Mouse (Mus musculus) liver, embryonic 16.5 days (tissue): ENCODE results near the gene Polk. TPM values are rescaled to one million over a fixed set of nuclear protein-coding genes. Genes with fewer than 3 reads are reported as not detected.
A peak's percentile ranks its signal among the peaks of the same experiment; 100 is the strongest.

Experiments
- ATAC-seq: fragments of 200-750 bp; cut with Nextera tagmentation; 2 replicates; pipeline ENCODE4 v1.8.0; 2017; ENCODE audit warnings: low read depth, mild to moderate bottlenecking, moderate number of reproducible peaks, moderate library complexity
- H3K27ac ChIP-seq: fragments of 300-500 bp; sonication (generic); 2 replicates; pipeline ENCODE4 v1.5.1; 2014; ENCODE audit warnings: mild to moderate bottlenecking, low read length
- H3K27me3 ChIP-seq: fragments of 300-500 bp; sonication (generic); 2 replicates; pipeline ENCODE4 v1.6.1; 2014; ENCODE audit warnings: low read depth, low read length, mixed read lengths; ENCODE audit not compliant: control insufficient read depth, insufficient read depth
- H3K36me3 ChIP-seq: fragments of 300-500 bp; sonication (generic); 2 replicates; pipeline ENCODE4 v1.6.1; 2014; ENCODE audit warnings: mild to moderate bottlenecking; ENCODE audit not compliant: control insufficient read depth, insufficient read depth
- H3K4me1 ChIP-seq: fragments of 300-500 bp; sonication (generic); 2 replicates; pipeline ENCODE4 v1.6.1; 2014; ENCODE audit warnings: low read depth, low read length, mixed read lengths; ENCODE audit not compliant: control insufficient read depth
- H3K4me2 ChIP-seq: fragments of 300-500 bp; sonication (generic); 2 replicates; pipeline ENCODE4 v1.6.1; 2014; ENCODE audit warnings: low read depth, low read length, mixed read lengths
- H3K4me3 ChIP-seq: fragments of 300-500 bp; sonication (generic); 2 replicates; pipeline ENCODE4 v1.5.1; 2014; ENCODE audit warnings: low read depth, mild to moderate bottlenecking, low read length
- H3K9ac ChIP-seq: fragments of 300-500 bp; sonication (generic); 2 replicates; pipeline ENCODE4 v1.6.1; 2014; ENCODE audit warnings: low read depth, low read length
- H3K9me3 ChIP-seq: fragments of 300-500 bp; sonication (generic); replicated peaks from 2 replicates; pipeline ENCODE4 v1.6.1; 2016; ENCODE audit warnings: low read length; ENCODE audit not compliant: control insufficient read depth
- WGBS: fragments of 180-500 bp; shearing (Covaris S2); extraction: QIAGEN DNeasy Blood & Tissue Kit; methylation state at CpG from one replicate; pipeline ENCODE4 v1.1.7; 2014; ENCODE audit not compliant: insufficient replicate concordance; 5-methylcytosine and 5-hydroxymethylcytosine counted together
- polyA plus RNA-seq: library from polyadenylated mRNA; unstranded; fragments of >200 nt; fragmentation: Nextera tagmentation; extraction: Ambion mirVana; gene quantifications from 2 replicates; pipeline ENCODE4 v1.2.1, GENCODE M21; 2015

Gene Polk
- polyA plus RNA-seq, 1 experiment from 2014 or later, result 3.8 TPM

- H3K27me3 ChIP-seq, result no peaks in the 10 kb centered on the region
- WGBS, result 69% methylated on average over 7 of the region's 7 CpGs
- no peak overlapping the region for H3K4me2 ChIP-seq
- no peaks in the 10 kb centered on the region for H3K4me1 ChIP-seq
- no peaks in the 10 kb centered on the region for H3K9me3 ChIP-seq
- no peak overlapping the region for H3K9ac ChIP-seq
- no peak overlapping the region for H3K4me3 ChIP-seq
- ATAC-seq, result no peak
- H3K27ac ChIP-seq, result no peak overlapping the region
- no peaks in the 10 kb centered on the region for H3K36me3 ChIP-seq
These were observed 91.5 kb downstream of the Polk start for GRCm38 (mm10) chr13:96450869-96451268.

- no peak for ATAC-seq
- no peaks in the 10 kb centered on the region for H3K4me1 ChIP-seq
- H3K4me3 ChIP-seq, result no peak overlapping the region
- H3K4me2 ChIP-seq, result no peak overlapping the region
- H3K9me3 ChIP-seq, result no peaks in the 10 kb centered on the region
- no peaks in the 10 kb centered on the region for H3K36me3 ChIP-seq
- no peaks in the 10 kb centered on the region for H3K27me3 ChIP-seq
- no peak overlapping the region for H3K9ac ChIP-seq
- WGBS, result 74% methylated on average over 11 of the region's 11 CpGs
- H3K27ac ChIP-seq, result no peak overlapping the region
These were observed 92.0 kb downstream of the Polk start for GRCm38 (mm10) chr13:96450205-96450856.

- 73% methylated on average over 4 of the region's 4 CpGs for WGBS
- Histone ChIP-seq H3K36me3 (no peaks in the 10 kb centered on the region), H3K4me2 (no peak overlapping the region), H3K4me1 (peaks cover 3% of the 10 kb centered on the region; the same call in 1 of the 2 replicates), H3K27ac (no peak overlapping the region), H3K9ac (no peak overlapping the region), H3K4me3 (no peak overlapping the region), H3K9me3 (no peaks in the 10 kb centered on the region), H3K27me3 (no peaks in the 10 kb centered on the region)
- no peak for ATAC-seq
These were observed 101.9 kb downstream of the Polk start for GRCm38 (mm10) chr13:96440436-96440835.

GRCm38 (mm10) chr13:96436921-96437320 is 105.5 kb downstream of the Polk start:
- Histone ChIP-seq H3K27ac (no peak overlapping the region), H3K36me3 (no peaks in the 10 kb centered on the region), H3K4me3 (no peak overlapping the region), H3K9ac (no peak overlapping the region), H3K4me1 (peaks cover 10% of the 10 kb centered on the region; the same call in 1 of the 2 replicates), H3K27me3 (no peaks in the 10 kb centered on the region), H3K9me3 (no peaks in the 10 kb centered on the region), H3K4me2 (no peak overlapping the region)
- 61% methylated on average over 1 of the region's 1 CpGs for WGBS
- no peak for ATAC-seq

- Histone ChIP-seq H3K4me2 (no peak overlapping the region; the same call in 1 of the 2 replicates), H3K36me3 (no peaks in the 10 kb centered on the region), H3K27ac (no peak overlapping the region), H3K4me1 (peaks cover 10% of the 10 kb centered on the region; the same call in 1 of the 2 replicates), H3K4me3 (no peak overlapping the region), H3K9me3 (no peaks in the 10 kb centered on the region), H3K27me3 (no peaks in the 10 kb centered on the region), H3K9ac (no peak overlapping the region)
- ATAC-seq, result no peak
- WGBS, result 27% methylated on average over 11 of the region's 13 CpGs
These were observed 106.6 kb downstream of the Polk start for GRCm38 (mm10) chr13:96435793-96436192.

GRCm38 (mm10) chr13:96434899-96435331 is 107.5 kb downstream of the Polk start:
- 58% methylated on average over 5 of the region's 5 CpGs for WGBS
- H3K27ac ChIP-seq, result no peak overlapping the region
- no peak for ATAC-seq
- H3K4me1 ChIP-seq, result peaks cover 10% of the 10 kb centered on the region; the same call in 1 of the 2 replicates
- no peak overlapping the region for H3K4me3 ChIP-seq
- no peak overlapping the region for H3K4me2 ChIP-seq
- no peak overlapping the region for H3K9ac ChIP-seq
- no peaks in the 10 kb centered on the region for H3K27me3 ChIP-seq
- H3K9me3 ChIP-seq, result no peaks in the 10 kb centered on the region
- H3K36me3 ChIP-seq, result no peaks in the 10 kb centered on the region

- H3K4me3 ChIP-seq, result no peak overlapping the region
- ATAC-seq, result no peak
- no peak overlapping the region for H3K4me2 ChIP-seq
- peaks cover 10% of the 10 kb centered on the region; the same call in 1 of the 2 replicates for H3K4me1 ChIP-seq
- H3K9ac ChIP-seq, result no peak overlapping the region
- H3K36me3 ChIP-seq, result no peaks in the 10 kb centered on the region
- 12% methylated on average over 11 of the region's 11 CpGs for WGBS
- H3K9me3 ChIP-seq, result no peaks in the 10 kb centered on the region
- H3K27me3 ChIP-seq, result no peaks in the 10 kb centered on the region
- no peak overlapping the region for H3K27ac ChIP-seq
These were observed 108.7 kb downstream of the Polk start for GRCm38 (mm10) chr13:96433648-96434190.

GRCm38 (mm10) chr13:96433041-96433440 is 109.3 kb downstream of the Polk start:
- peaks cover 10% of the 10 kb centered on the region; the same call in 1 of the 2 replicates for H3K4me1 ChIP-seq
- 63% methylated on average over 6 of the region's 6 CpGs for WGBS
- no peak overlapping the region for H3K4me2 ChIP-seq
- no peak overlapping the region for H3K27ac ChIP-seq
- no peaks in the 10 kb centered on the region for H3K27me3 ChIP-seq
- H3K36me3 ChIP-seq, result no peaks in the 10 kb centered on the region
- no peak for ATAC-seq
- H3K9me3 ChIP-seq, result no peaks in the 10 kb centered on the region
- H3K9ac ChIP-seq, result no peak overlapping the region
- no peak overlapping the region for H3K4me3 ChIP-seq

GRCm38 (mm10) chr13:96432376-96432811 is 110.0 kb downstream of the Polk start:
- peak; percentile 53 for ATAC-seq
- no peak overlapping the region for H3K4me3 ChIP-seq
- peaks cover 10% of the 10 kb centered on the region; the same call in 1 of the 2 replicates for H3K4me1 ChIP-seq
- no peaks in the 10 kb centered on the region for H3K9me3 ChIP-seq
- H3K36me3 ChIP-seq, result no peaks in the 10 kb centered on the region
- no peak overlapping the region for H3K9ac ChIP-seq
- no peak overlapping the region for H3K27ac ChIP-seq
- no peaks in the 10 kb centered on the region for H3K27me3 ChIP-seq
- WGBS, result 51% methylated on average over 3 of the region's 3 CpGs
- no peak overlapping the region for H3K4me2 ChIP-seq
